Mouse (Mus musculus): ENCODE measurements around the gene Armc8. TPM values are rescaled to one million over a fixed set of nuclear protein-coding genes. Genes with fewer than 3 reads are reported as not detected.

The Armc8 gene
- 4.0 TPM for polyA plus RNA-seq (2015; fragmentation: Illumina TruSeq; extraction: RNeasy Lipid Tissue Mini Kit (QIAGEN cat#74804); ENCODE audit: insufficient read depth, low read depth, low replicate concordance)

GRCm38 (mm10) chr9:99568347-99569070, at the start of gene Armc8:
Armc8 (minus strand) TSS chr9:99568899.

GRCm38 (mm10) chr9:99612202-99612601, 43.5 kb upstream of the Armc8 start, which contains the start of gene A4gnt:
A4gnt (plus strand) TSS chr9:99612502.

GRCm38 (mm10) chr9:99575677-99576480, 7.2 kb upstream of the Armc8 start, which contains the start of gene Dbr1:
Dbr1 (plus strand) TSS chr9:99575799.

GRCm38 (mm10) chr9:99451161-99451560, 117.5 kb downstream of the Armc8 start, which contains the start of gene Nme9:
Nme9 (plus strand) TSS chr9:99451475.

GRCm38 (mm10) chr9:99437031-99437764, 131.5 kb downstream of the Armc8 start, which contains the start of gene Mras:
Mras (minus strand) TSS chr9:99437381.

Other genes starting within 250 kb of the Armc8 start
- gene Esyt3, start 210.3 kb downstream of the Armc8 start, polyA plus RNA-seq (2015; fragmentation: Illumina TruSeq; extraction: RNeasy Lipid Tissue Mini Kit (QIAGEN cat#74804); ENCODE audit: insufficient read depth, low read depth, low replicate concordance), result 1.0 TPM
- 4.2 TPM for gene Mras, start 131.5 kb downstream of the Armc8 start, polyA plus RNA-seq (2015; fragmentation: Illumina TruSeq; extraction: RNeasy Lipid Tissue Mini Kit (QIAGEN cat#74804); ENCODE audit: insufficient read depth, low read depth, low replicate concordance)
- gene Nme9, start 117.4 kb downstream of the Armc8 start, polyA plus RNA-seq (2015; fragmentation: Illumina TruSeq; extraction: RNeasy Lipid Tissue Mini Kit (QIAGEN cat#74804); ENCODE audit: insufficient read depth, low read depth, low replicate concordance), result not detected
- 5.1 TPM for gene Dbr1, start 6.9 kb upstream of the Armc8 start, polyA plus RNA-seq (2015; fragmentation: Illumina TruSeq; extraction: RNeasy Lipid Tissue Mini Kit (QIAGEN cat#74804); ENCODE audit: insufficient read depth, low read depth, low replicate concordance)
- gene A4gnt, start 43.6 kb upstream of the Armc8 start, polyA plus RNA-seq (2015; fragmentation: Illumina TruSeq; extraction: RNeasy Lipid Tissue Mini Kit (QIAGEN cat#74804); ENCODE audit: insufficient read depth, low read depth, low replicate concordance), result not detected
- gene Dzip1l, start 60.6 kb upstream of the Armc8 start, polyA plus RNA-seq (2015; fragmentation: Illumina TruSeq; extraction: RNeasy Lipid Tissue Mini Kit (QIAGEN cat#74804); ENCODE audit: insufficient read depth, low read depth, low replicate concordance), result 1.4 TPM
- not detected for gene Cldn18, start 148.4 kb upstream of the Armc8 start, polyA plus RNA-seq (2015; fragmentation: Illumina TruSeq; extraction: RNeasy Lipid Tissue Mini Kit (QIAGEN cat#74804); ENCODE audit: insufficient read depth, low read depth, low replicate concordance)